Mouse (Mus musculus) thymus, postnatal 10 days (tissue): ENCODE data around the gene Olfr1115.
"Not testable (repeated sequence)": the region's sequence is repeated elsewhere in the genome, so short reads cannot be mapped to it uniquely, and the experiment has no call there.

Experiments
- DNase-seq, 2 experiments: peaks; one replicate each; pipeline ENCODE4 v3.0.0; 2021; ENCODE audit warnings: low spot score in 2 of 2

Gene Olfr1115

DNA sequence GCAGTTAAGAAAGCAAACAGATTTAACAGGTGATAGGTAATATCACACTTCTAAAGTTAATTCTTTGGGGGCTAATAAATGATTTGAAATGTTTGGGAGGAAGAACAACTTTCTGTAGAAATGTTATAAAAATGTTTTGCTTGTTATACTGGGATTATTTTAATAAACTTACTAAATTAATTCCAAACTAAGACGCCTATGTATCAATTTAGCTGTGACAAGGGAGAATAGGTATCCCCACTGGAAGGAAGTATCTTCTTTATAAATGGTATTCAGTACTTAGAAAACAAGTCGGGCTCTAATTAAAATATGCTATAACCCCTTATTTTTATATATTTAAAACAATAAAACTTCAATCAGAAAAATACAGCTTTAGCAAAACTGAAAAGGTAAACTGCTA lies at the start of gene Olfr1115:
TSS of gene Olfr1115 (plus strand) at position 301 of the 400 bp plus-strand sequence.
- no peak for DNase-seq

DNA sequence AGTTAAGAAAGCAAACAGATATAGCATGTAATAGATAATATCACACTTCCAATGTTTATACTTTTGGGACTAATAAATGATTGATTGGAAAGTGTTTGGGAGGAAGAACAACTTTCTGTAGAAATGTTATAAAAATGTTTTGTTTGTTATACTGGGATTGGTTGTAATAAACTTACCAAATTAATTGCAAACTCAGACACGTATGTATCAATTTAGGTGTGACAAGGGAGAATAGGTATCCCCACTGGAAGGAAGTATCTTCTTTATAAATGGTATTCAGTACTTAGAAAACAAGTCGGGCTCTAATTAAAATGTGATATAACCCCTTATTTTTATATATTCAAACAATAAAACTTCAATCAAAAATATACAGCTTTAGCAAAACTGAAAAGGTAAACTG lies 39.1 kb upstream of the Olfr1115 start, which contains the start of gene Olfr1113:
TSS of gene Olfr1113 (plus strand) at position 301 of the 400 bp plus-strand sequence.
- no peak for DNase-seq

DNA sequence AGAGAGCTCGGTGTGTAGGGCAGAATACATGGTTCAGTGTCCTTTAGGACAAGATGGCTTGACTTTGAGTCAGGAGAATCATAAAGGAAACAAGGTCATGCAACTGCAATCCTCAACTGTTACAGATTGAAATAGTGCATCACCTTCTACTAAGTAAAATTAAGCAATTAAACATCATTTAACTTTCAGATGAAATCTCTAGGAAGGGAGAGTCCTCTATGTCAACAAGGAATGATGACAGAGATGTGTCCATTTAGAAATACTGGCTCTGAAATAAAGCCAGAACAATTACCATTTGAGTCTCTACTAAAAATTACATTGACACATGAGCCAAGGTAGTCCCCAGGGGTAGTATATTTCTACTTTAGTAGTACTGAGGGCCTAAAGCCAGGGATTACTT lies 19.4 kb downstream of the Olfr1115 start, which contains the start of gene Olfr1116:
TSS of gene Olfr1116 (plus strand) at position 301 of the 400 bp plus-strand sequence.
- no peak for DNase-seq

DNA sequence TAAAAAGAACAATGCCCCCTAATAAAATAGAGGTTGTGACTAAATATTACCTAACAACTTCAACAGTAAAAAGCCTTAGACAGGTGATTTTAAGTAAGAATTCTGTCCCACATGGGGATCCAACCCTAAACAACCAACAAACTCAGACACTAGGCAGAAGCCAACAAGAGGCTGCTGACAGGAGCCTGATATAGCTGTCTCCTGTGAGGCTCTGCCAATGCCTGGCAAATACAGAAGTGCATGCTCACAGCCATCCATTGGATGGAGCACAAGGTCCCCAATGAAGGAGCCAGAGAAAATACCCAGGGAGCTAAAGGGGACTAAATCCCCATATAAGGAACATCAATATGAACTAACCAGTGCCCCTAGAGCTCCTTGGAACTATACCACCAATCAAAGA lies 46.2 kb downstream of the Olfr1115 start:
- DNase-seq = not testable (repeated sequence)
